Mouse (Mus musculus): ENCODE data around the gene Tcirg1. TPM values are rescaled to one million over a fixed set of nuclear protein-coding genes. Genes with fewer than 3 reads are reported as not detected.

Tcirg1 gene
- total RNA-seq, 2 experiments from 2014 or later = 14.9 to 20.1 TPM

GRCm38 (mm10) chr19:3857220-3857619 lies 49.7 kb downstream of the Tcirg1 start:
- no peak for DNase-seq (ENCODE audit: extremely low spot score in 1 of 2, low spot score in 2 of 2)
- Histone ChIP-seq H3K4me3 (no peak overlapping the region), H3K27ac (no peak overlapping the region)
- intact Hi-C loops (cut with DNase I) = no loop called here
- no peak for TF ChIP-seq CTCF (IDR thresholded peaks at IDR 0.05)

GRCm38 (mm10) chr19:3855601-3856000 lies 51.3 kb downstream of the Tcirg1 start:
- Histone ChIP-seq H3K4me3 (no peak overlapping the region; the same call in 1 of the 2 replicates), H3K27ac (peak overlapping the region; percentile 42)
- TF ChIP-seq CTCF (IDR thresholded peaks at IDR 0.05) = no peak
- intact Hi-C loops (cut with DNase I) = no loop called here
- DNase-seq (ENCODE audit: extremely low spot score in 1 of 2, low spot score in 2 of 2) = peak; percentile 21 to 28

DNA sequence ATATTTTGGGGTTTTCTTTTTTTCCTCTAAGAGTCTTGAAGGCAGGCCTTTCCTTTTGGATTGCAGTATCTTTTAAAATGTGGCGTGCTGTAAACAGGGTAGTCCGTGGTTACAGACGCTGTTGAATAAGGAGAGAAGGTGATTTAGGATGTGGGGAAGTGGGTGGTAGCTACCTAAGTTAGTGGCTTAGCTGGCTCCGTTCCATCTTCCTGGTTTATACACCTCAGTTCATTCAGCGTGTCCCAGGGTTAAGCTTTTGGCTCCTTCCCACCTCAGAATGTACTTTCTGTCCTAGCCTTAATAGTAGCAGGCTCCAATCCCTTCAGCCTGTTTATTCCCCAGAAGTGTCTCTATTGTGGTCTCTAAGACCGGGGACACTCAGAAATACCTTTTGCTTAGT lies 51.8 kb downstream of the Tcirg1 start:
- H3K27ac ChIP-seq = peak overlapping the region; percentile 33; the same call in 1 of the 2 replicates
- TF ChIP-seq CTCF (IDR thresholded peaks at IDR 0.05) = no peak
- intact Hi-C loops (cut with DNase I) = no loop called here
- no peak overlapping the region; the same call in 1 of the 2 replicates for H3K4me3 ChIP-seq
- DNase-seq (ENCODE audit: extremely low spot score in 1 of 2, low spot score in 2 of 2) = no peak

DNA sequence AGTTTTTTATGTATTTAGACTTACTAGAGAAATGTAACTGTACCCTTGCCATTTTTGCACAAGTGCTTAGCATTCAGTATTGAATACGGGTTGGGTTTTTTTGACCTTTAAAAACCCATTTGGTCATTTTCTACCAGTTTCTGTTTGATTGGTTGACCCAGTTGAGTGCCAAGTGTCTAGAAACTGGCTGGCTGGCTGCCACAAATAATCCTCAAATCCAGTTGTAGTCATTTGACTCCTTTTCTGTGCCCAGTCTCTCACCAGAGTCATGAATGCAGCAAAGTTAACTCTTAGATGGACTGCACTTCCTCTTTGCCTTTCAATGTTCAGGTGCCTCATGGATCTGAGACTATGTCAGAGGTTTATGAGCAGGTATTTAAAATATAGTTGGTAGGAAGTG lies 53.0 kb downstream of the Tcirg1 start:
- Histone ChIP-seq H3K4me3 (no peak overlapping the region), H3K27ac (no peak overlapping the region)
- TF ChIP-seq CTCF (IDR thresholded peaks at IDR 0.05) = no peak
- intact Hi-C loops (cut with DNase I) = loop anchor here (5.0 kb wide), 1 partner anchor 53 kb away; the partner anchor contains the start of gene Tcirg1
- no peak for DNase-seq (ENCODE audit: extremely low spot score in 1 of 2, low spot score in 2 of 2)

GRCm38 (mm10) chr19:3853121-3853520 lies 53.8 kb downstream of the Tcirg1 start:
- no peak for DNase-seq (ENCODE audit: extremely low spot score in 1 of 2, low spot score in 2 of 2)
- Histone ChIP-seq H3K27ac (no peak overlapping the region), H3K4me3 (peak overlapping the region; percentile 83)
- intact Hi-C loops (cut with DNase I) = loop anchor here (5.0 kb wide), 1 partner anchor 54 kb away; the partner anchor contains the start of gene Tcirg1
- TF ChIP-seq CTCF (IDR thresholded peaks at IDR 0.05) = no peak

DNA sequence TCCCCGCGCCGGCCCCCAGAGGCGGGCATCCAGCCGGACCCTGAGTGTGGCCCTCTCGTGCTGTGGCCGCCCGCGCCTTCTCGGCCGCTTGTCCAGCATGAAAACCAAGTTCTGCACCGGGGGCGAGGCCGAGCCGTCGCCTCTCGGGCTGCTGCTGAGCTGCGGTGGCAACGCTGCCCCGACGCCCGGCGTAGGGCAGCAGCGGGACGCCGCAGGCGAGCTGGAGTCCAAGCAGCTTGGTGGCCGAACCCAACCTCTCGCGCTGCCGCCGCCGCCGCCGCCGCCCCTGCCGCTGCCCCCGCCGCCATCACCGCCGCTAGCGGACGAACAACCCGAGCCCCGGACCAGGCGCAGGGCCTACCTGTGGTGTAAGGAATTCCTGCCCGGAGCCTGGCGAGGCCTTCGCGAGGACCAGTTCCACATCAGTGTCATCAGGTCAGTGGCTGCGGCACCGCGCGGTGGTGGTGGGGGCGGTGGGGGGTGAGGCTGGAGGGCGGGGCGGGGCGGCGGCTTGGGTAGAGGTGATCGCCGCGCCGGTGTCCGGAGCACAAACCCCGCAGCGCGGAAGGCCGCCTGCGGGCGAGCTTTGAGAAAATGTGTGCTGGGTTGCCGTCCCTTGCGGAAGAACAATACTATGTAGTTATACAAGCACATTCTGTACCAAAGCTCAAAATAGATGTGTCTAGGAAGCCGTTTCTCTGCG lies 54.8 kb downstream of the Tcirg1 start:
- H3K4me3 ChIP-seq = peak overlapping the region; percentile 83
- H3K27ac ChIP-seq = peak overlapping the region; percentile 97
- peak; percentile 43 to 57 for DNase-seq (ENCODE audit: extremely low spot score in 1 of 2, low spot score in 2 of 2)
- intact Hi-C loops (cut with DNase I) = loop anchor here (5.0 kb wide), 1 partner anchor 55 kb away; the partner anchor contains the start of gene Tcirg1
- TF ChIP-seq CTCF (IDR thresholded peaks at IDR 0.05) = no peak; the same call in 1 of the 2 replicates

GRCm38 (mm10) chr19:3851502-3851962 lies 55.4 kb downstream of the Tcirg1 start, which contains the start of gene Chka:
TSS of gene Chka (plus strand) at chr19:3851773.
- peak within 1 kb of the TSS; percentile 83 for H3K4me3 ChIP-seq
- DNase-seq (ENCODE audit: extremely low spot score in 1 of 2, low spot score in 2 of 2) = peak; percentile 99
- peak within 1 kb of the TSS; percentile 97 for H3K27ac ChIP-seq
- no peak for TF ChIP-seq CTCF (IDR thresholded peaks at IDR 0.05)
- intact Hi-C loops (cut with DNase I) = loop anchor here (5.0 kb wide), 1 partner anchor 56 kb away; the partner anchor contains the start of gene Tcirg1

GRCm38 (mm10) chr19:3850847-3851469 lies 56.0 kb downstream of the Tcirg1 start:
- intact Hi-C loops (cut with DNase I) = loop anchor here (5.0 kb wide), 1 partner anchor 56 kb away; the partner anchor contains the start of gene Tcirg1
- peak; percentile 16 to 20 for DNase-seq (ENCODE audit: extremely low spot score in 1 of 2, low spot score in 2 of 2)
- H3K4me3 ChIP-seq = peak overlapping the region; percentile 83
- peak overlapping the region; percentile 82 for H3K27ac ChIP-seq
- no peak for TF ChIP-seq CTCF (IDR thresholded peaks at IDR 0.05)

DNA sequence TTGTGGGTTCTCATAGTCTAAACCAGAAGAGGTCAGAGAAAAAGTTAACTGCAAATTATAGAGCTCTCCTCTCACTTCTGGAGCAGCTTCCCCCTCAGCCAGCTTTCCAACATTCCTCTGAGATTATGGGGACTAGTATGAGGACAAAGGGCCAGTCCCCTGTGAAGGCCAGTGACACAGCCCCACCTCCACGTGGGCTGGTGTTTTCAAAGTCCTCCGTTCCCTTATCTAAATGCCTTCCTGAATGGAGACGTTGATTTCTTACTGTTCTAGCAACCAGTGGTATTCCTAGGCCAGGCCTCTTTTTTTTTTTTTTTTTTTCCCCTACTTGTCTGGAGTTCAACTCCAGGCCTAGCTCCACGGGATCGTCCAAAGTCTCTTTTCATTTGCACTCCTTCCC lies 56.9 kb downstream of the Tcirg1 start:
- no peak overlapping the region for H3K4me3 ChIP-seq
- no peak for TF ChIP-seq CTCF (IDR thresholded peaks at IDR 0.05)
- H3K27ac ChIP-seq = no peak overlapping the region
- intact Hi-C loops (cut with DNase I) = loop anchor here (5.0 kb wide), 1 partner anchor 57 kb away; the partner anchor contains the start of gene Tcirg1
- no peak for DNase-seq (ENCODE audit: extremely low spot score in 1 of 2, low spot score in 2 of 2)

DNA sequence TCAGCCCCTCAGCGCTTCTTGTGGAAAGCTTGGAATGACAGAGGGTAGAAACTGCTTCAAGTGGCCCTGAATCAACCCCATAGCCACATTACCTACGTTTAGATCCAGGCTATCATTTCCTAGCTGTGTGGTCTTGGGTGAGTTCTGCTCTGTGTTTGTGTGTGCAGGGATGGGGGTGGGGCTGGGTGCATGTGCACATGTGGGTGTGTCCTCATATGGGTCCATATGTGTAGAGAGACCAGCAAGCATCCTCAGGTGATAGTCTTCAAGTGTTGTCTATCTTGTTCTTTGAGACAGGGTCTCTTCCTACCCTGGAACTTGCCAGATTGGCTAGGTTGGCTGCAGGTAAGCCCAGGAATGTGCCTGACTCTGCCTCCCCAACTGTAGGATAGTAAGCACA lies 57.7 kb downstream of the Tcirg1 start:
- TF ChIP-seq CTCF (IDR thresholded peaks at IDR 0.05) = no peak
- Histone ChIP-seq H3K4me3 (no peak overlapping the region), H3K27ac (no peak overlapping the region)
- no peak for DNase-seq (ENCODE audit: extremely low spot score in 1 of 2, low spot score in 2 of 2)
- intact Hi-C loops (cut with DNase I) = no loop called here

DNA sequence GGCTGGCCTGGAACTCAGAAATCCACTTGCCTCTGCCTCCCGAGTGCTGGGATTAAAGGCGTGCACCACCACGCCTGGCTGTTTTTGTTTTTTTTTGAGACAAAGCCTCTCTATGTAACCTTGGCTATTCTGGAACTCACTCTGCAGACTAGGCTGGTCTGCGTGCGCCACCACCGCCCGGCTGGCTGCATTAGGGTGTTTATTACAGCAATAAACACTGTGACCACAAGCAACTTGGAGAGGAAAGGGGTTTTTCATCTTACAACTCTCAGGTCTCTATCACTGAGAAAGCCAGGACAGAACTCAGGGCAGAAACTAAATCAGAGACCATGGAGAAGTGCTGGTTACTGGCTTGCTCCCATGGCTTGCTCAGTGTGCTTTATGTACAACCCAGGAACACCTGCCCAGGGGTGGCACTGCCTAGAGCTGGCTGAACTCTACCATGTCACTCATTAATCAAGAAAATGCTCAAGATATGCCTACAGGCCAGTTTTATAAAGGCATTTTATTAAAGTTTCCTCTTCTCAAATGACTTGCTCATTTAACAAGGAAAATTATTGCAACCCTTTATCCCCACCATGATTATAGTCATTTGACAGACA lies 58.6 kb downstream of the Tcirg1 start:
- H3K4me3 ChIP-seq = no peak overlapping the region
- intact Hi-C loops (cut with DNase I) = no loop called here
- DNase-seq (ENCODE audit: extremely low spot score in 1 of 2, low spot score in 2 of 2) = no peak
- TF ChIP-seq CTCF (IDR thresholded peaks at IDR 0.05) = no peak
- H3K27ac ChIP-seq = no peak overlapping the region

GRCm38 (mm10) chr19:3847711-3848110 lies 59.2 kb downstream of the Tcirg1 start:
- intact Hi-C loops (cut with DNase I) = no loop called here
- H3K27ac ChIP-seq = no peak overlapping the region
- H3K4me3 ChIP-seq = no peak overlapping the region
- no peak for DNase-seq (ENCODE audit: extremely low spot score in 1 of 2, low spot score in 2 of 2)
- TF ChIP-seq CTCF (IDR thresholded peaks at IDR 0.05) = no peak
